Mouse (Mus musculus): ENCODE measurements around the gene Hmbs. TPM values are rescaled to one million over a fixed set of nuclear protein-coding genes. Genes with fewer than 3 reads are reported as not detected.
A peak's percentile ranks its signal among the peaks of the same experiment; 100 is the strongest.
"Not testable (repeated sequence)": the region's sequence is repeated elsewhere in the genome, so short reads cannot be mapped to it uniquely, and the experiment has no call there.

Gene Hmbs
- polyA plus RNA-seq, 1 experiment, result 27.7 TPM

GRCm38 (mm10) chr9:44376141-44376540, 32.1 kb upstream of the Hmbs start:
- DNase-seq, result no peak
- H3K4me3 ChIP-seq (replicated peaks; ENCODE audit: extremely low read depth, low read depth, low read length), result no peak overlapping the region
- TF ChIP-seq CTCF (IDR thresholded peaks at IDR 0.05; ENCODE audit: insufficient read depth, low read length) (no peak), POLR2A (IDR thresholded peaks at IDR 0.05; ENCODE audit: borderline replicate concordance, extremely low read depth, low read depth, low read length) (no peak)
- WGBS, result 75% methylated on average over 6 of the region's 6 CpGs
- peaks cover 9% of the 10 kb centered on the region for H3K4me1 ChIP-seq (ENCODE audit: control insufficient read depth, insufficient read depth, low read length)

- no peak for DNase-seq
- Histone ChIP-seq H3K4me3 (replicated peaks; ENCODE audit: extremely low read depth, low read depth, low read length) (no peak overlapping the region), H3K4me1 (ENCODE audit: control insufficient read depth, insufficient read depth, low read length) (no peaks in the 10 kb centered on the region)
- no peak for TF ChIP-seq POLR2A (IDR thresholded peaks at IDR 0.05; ENCODE audit: borderline replicate concordance, extremely low read depth, low read depth, low read length)
- no peak for TF ChIP-seq CTCF (IDR thresholded peaks at IDR 0.05; ENCODE audit: insufficient read depth, low read length)
Measured at GRCm38 (mm10) chr9:44373386-44373785, 29.4 kb upstream of the Hmbs start.

GRCm38 (mm10) chr9:44364480-44364879, 20.5 kb upstream of the Hmbs start:
- TF ChIP-seq POLR2A (IDR thresholded peaks at IDR 0.05; ENCODE audit: borderline replicate concordance, extremely low read depth, low read depth, low read length) (no peak), CTCF (IDR thresholded peaks at IDR 0.05; ENCODE audit: insufficient read depth, low read length) (peak; percentile 35; the same call in 1 of the 2 replicates)
- 59% methylated on average over 3 of the region's 3 CpGs for WGBS
- Histone ChIP-seq H3K4me3 (replicated peaks; ENCODE audit: extremely low read depth, low read depth, low read length) (no peak overlapping the region), H3K4me1 (ENCODE audit: control insufficient read depth, insufficient read depth, low read length) (peaks cover 7% of the 10 kb centered on the region; the same call in 1 of the 2 replicates)
- no peak for DNase-seq

- 41% methylated on average over 4 of the region's 4 CpGs for WGBS
- DNase-seq; H3K4me3 ChIP-seq (replicated peaks; ENCODE audit: extremely low read depth, low read depth, low read length); H3K4me1 ChIP-seq (ENCODE audit: control insufficient read depth, insufficient read depth, low read length): not testable (repeated sequence)
Measured at GRCm38 (mm10) chr9:44361931-44362330, 17.9 kb upstream of the Hmbs start.

- Histone ChIP-seq H3K4me3 (replicated peaks; ENCODE audit: extremely low read depth, low read depth, low read length) (peak within 1 kb of the TSS; percentile 98), H3K4me1 (ENCODE audit: control insufficient read depth, insufficient read depth, low read length) (peaks cover 7% of the 10 kb centered on the region; the same call in 1 of the 2 replicates)
- TF ChIP-seq POLR2A (IDR thresholded peaks at IDR 0.05; ENCODE audit: borderline replicate concordance, extremely low read depth, low read depth, low read length) (peak; percentile 94), CTCF (IDR thresholded peaks at IDR 0.05; ENCODE audit: insufficient read depth, low read length) (no peak)
- DNase-seq, result peak; percentile 92
- under 1% methylated on average over 44 of the region's 44 CpGs for WGBS
Measured at GRCm38 (mm10) chr9:44361190-44361917, 17.3 kb upstream of the Hmbs start, which contains the start of gene Vps11. Gene Vps11, minus strand, starts transcription at chr9:44361670.

- TF ChIP-seq CTCF (IDR thresholded peaks at IDR 0.05; ENCODE audit: insufficient read depth, low read length), result no peak
- WGBS, result 71% methylated on average over 4 of the region's 4 CpGs
- peaks cover 7% of the 10 kb centered on the region; the same call in 1 of the 2 replicates for H3K4me1 ChIP-seq (ENCODE audit: control insufficient read depth, insufficient read depth, low read length)
- DNase-seq, result no peak
- no peak overlapping the region for H3K4me3 ChIP-seq (replicated peaks; ENCODE audit: extremely low read depth, low read depth, low read length)
Measured at GRCm38 (mm10) chr9:44357207-44357606, 13.2 kb upstream of the Hmbs start.

GRCm38 (mm10) chr9:44353142-44353541, 9.1 kb upstream of the Hmbs start:
- WGBS, result 89% methylated on average over 6 of the region's 6 CpGs
- Histone ChIP-seq H3K4me3 (replicated peaks; ENCODE audit: extremely low read depth, low read depth, low read length) (no peak overlapping the region), H3K4me1 (ENCODE audit: control insufficient read depth, insufficient read depth, low read length) (no peaks in the 10 kb centered on the region)
- DNase-seq, result no peak
- no peak for TF ChIP-seq POLR2A (IDR thresholded peaks at IDR 0.05; ENCODE audit: borderline replicate concordance, extremely low read depth, low read depth, low read length)
- TF ChIP-seq CTCF (IDR thresholded peaks at IDR 0.05; ENCODE audit: insufficient read depth, low read length), result no peak

GRCm38 (mm10) chr9:44352337-44352736, 8.3 kb upstream of the Hmbs start:
- TF ChIP-seq POLR2A (IDR thresholded peaks at IDR 0.05; ENCODE audit: borderline replicate concordance, extremely low read depth, low read depth, low read length) (no peak), CTCF (IDR thresholded peaks at IDR 0.05; ENCODE audit: insufficient read depth, low read length) (no peak)
- H3K4me1 ChIP-seq (ENCODE audit: control insufficient read depth, insufficient read depth, low read length), result no peaks in the 10 kb centered on the region
- no peak overlapping the region for H3K4me3 ChIP-seq (replicated peaks; ENCODE audit: extremely low read depth, low read depth, low read length)
- WGBS, result 92% methylated on average over 10 of the region's 10 CpGs
- DNase-seq, result no peak

- no peak for DNase-seq
- Histone ChIP-seq H3K4me3 (replicated peaks; ENCODE audit: extremely low read depth, low read depth, low read length) (no peak overlapping the region), H3K4me1 (ENCODE audit: control insufficient read depth, insufficient read depth, low read length) (no peaks in the 10 kb centered on the region)
- TF ChIP-seq CTCF (IDR thresholded peaks at IDR 0.05; ENCODE audit: insufficient read depth, low read length), result no peak
- TF ChIP-seq POLR2A (IDR thresholded peaks at IDR 0.05; ENCODE audit: borderline replicate concordance, extremely low read depth, low read depth, low read length), result no peak
- 94% methylated on average over 4 of the region's 4 CpGs for WGBS
Measured at GRCm38 (mm10) chr9:44351396-44351795, 7.4 kb upstream of the Hmbs start.

GRCm38 (mm10) chr9:44348546-44348945, 4.5 kb upstream of the Hmbs start:
- over 99% methylated on average over 4 of the region's 4 CpGs for WGBS
- TF ChIP-seq POLR2A (IDR thresholded peaks at IDR 0.05; ENCODE audit: borderline replicate concordance, extremely low read depth, low read depth, low read length), result no peak
- TF ChIP-seq CTCF (IDR thresholded peaks at IDR 0.05; ENCODE audit: insufficient read depth, low read length), result no peak

More at GRCm38 (mm10) chr9:44348546-44348945, 4.5 kb upstream of the Hmbs start:
- no peak for DNase-seq
- Histone ChIP-seq H3K4me3 (replicated peaks; ENCODE audit: extremely low read depth, low read depth, low read length) (no peak overlapping the region), H3K4me1 (ENCODE audit: control insufficient read depth, insufficient read depth, low read length) (no peaks in the 10 kb centered on the region)
